Mouse (Mus musculus) testis, postnatal 14 days (tissue): ENCODE measurements around the gene Trmt1.
A peak's percentile ranks its signal among the peaks of the same experiment; 100 is the strongest.

Experiments
- DNase-seq: peaks from one replicate; pipeline ENCODE4 v3.0.0; 2021; ENCODE audit warnings: low spot score

The Trmt1 gene

GRCm38 (mm10) chr8:84709931-84710330 is 23.8 kb downstream of the Trmt1 start:
- DNase-seq, result no peak

DNA sequence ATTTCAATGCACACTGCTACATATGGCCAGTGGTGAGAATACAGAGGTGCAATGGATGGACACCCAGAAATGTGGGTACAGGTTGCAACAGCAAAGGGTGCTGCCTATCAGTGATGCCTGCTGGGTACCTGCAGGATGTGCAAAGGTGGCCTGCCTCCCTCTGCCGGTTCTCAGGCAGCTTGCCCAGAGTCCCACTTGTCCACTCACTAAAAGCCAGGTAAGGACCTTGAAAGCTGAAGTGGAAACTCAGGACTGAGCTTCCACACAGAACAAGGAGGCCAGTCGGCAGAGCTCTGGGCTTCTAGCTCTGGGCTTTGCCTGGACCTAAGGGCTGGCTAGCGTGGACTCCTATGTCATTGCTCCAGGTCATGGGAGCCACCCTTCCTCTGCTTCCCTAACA is 25.2 kb downstream of the Trmt1 start:
- DNase-seq, result no peak

DNA sequence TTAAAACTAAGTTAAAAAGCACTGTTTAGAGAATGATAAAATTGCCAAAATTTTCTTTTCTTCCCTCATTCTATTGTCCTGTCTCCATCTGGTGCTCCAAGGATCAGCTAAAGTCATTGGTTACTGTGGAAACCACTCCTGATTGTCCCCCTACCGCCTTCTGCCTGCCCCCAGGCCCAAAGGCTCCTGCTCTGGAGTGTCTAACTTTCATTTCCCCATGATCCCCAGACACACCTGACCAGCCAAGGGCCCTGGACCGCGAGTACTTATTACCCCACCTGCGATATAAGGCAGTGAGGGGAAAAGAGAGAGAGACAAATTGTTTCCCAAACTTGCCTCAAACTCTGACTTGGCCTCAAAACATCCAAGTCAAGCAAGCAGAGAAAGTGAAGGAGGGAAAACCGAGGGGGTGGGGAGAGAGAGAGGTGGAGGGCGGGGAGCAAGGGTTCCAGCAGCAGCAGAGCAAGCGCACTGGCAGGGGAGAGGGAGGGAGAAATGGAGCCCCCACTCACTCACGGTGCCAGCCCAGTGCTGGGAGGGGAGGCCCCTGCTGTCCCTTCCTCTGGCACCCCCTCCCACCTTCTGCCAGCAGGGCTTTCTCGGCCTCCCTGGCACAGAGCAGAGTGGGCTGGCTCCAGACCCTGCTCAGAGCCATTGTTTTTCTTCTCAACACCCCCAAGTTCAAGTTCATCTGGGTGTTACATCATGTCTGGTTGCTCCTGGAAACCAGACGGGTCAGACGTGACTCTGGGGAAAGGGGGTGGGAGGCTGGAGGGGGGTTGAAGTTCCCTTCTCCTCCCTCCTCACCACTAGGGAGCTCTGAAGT is 26.0 kb downstream of the Trmt1 start:
- no peak for DNase-seq

DNA sequence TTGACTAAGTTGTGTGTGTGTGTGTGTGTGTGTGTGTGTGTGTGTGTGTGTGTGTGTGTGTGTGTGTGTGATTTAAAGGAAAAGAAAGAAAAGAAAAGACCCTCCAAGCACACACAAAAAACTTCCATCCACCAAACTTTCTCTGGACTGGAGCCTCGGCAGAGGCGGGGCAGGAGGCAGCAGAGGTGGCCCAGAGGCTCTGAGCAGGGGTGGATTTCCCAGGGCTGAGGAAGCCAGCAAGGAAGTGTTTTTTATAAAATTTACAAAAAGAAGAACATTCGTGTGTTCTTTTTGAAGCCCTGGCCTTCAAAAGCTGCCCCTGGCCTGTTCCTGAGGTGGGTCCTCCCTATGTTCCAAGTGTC is 26.6 kb downstream of the Trmt1 start:
- DNase-seq, result no peak

DNA sequence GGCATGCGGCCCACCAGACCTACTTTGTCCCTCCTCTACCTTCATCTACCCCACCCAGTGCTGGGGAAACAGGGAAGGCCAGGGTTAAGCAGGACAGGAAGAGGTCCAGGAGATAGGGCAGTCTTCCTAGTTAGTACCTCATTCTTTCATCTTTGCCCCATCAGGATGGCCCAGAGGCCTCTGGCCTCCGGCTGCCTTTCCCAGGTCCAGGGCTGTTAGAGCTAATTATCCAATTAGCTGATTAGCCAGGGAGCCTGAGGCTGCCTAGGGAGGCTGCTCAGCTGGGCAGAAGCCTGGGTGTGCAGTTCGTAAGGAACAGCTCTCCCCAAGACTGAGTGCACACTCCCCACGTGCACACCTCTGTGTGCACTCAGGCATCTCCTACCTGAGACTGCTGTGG is 27.3 kb downstream of the Trmt1 start:
- no peak for DNase-seq

DNA sequence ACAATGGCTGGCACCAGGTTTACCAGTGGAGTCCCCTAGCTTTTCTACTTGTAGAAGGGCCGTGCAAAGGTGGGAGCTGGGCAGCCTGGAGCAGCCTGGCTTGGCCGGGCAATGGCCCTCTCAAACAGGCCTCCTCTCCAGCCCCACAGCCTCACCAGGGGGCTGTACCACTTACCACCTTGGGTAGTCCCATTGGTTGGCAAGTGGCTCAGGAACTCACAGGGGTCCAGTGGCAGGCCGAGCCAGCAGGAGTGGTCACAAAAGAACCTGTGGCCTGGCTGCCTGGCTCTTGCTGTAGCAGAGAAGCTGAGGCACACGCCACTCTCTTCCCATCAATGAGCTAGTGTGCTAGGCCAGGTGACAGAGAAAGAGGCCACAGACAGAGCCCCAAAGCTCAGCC is 28.1 kb downstream of the Trmt1 start:
- DNase-seq, result no peak

GRCm38 (mm10) chr8:84715893-84716468 is 29.9 kb downstream of the Trmt1 start:
- no peak for DNase-seq

GRCm38 (mm10) chr8:84716790-84717189 is 30.7 kb downstream of the Trmt1 start:
- no peak for DNase-seq

GRCm38 (mm10) chr8:84718476-84718875 is 32.4 kb downstream of the Trmt1 start:
- DNase-seq, result no peak

GRCm38 (mm10) chr8:84718959-84719690 is 33.0 kb downstream of the Trmt1 start:
- DNase-seq, result no peak

DNA sequence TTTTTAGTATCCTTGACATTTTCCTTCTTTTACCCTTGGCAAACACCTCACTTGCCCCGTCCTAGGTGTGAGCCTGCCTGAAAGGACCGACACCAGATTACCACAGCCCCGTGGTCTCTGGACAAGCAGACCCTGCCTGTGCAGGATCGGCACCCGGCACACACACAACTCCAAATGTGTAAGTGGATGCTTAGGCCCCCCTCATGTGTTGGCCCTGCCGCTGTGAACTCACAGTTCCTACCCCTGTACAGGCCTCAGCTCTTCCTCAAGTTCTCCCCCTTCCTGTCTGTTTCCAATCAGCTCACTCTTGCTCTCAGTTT is 36.4 kb downstream of the Trmt1 start:
- no peak for DNase-seq

- DNase-seq, result peak; percentile 74
Observed at GRCm38 (mm10) chr8:84722850-84723570, 36.9 kb downstream of the Trmt1 start, which contains the start of gene G430095P16Rik. Gene G430095P16Rik, plus strand, starts transcription at chr8:84723007.

DNA sequence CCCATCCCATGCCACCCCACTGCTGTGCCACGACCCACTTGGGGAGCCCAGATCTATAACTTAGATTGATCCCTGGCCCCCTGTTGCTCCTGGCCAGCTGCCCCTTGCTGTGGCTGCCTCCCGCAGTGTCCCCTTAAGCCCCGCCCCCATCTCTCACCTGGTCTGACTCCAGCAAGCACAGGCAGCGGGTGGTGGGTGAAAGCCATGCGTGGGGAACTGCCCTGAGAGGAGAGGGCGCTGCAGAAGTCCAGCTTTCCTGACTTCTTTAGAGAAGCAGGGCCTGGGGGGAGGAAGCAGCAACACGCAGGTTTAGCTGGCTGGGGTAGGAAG is 37.4 kb downstream of the Trmt1 start:
- DNase-seq, result no peak

- no peak for DNase-seq
Observed at GRCm38 (mm10) chr8:84724683-84725082, 38.6 kb downstream of the Trmt1 start.

DNA sequence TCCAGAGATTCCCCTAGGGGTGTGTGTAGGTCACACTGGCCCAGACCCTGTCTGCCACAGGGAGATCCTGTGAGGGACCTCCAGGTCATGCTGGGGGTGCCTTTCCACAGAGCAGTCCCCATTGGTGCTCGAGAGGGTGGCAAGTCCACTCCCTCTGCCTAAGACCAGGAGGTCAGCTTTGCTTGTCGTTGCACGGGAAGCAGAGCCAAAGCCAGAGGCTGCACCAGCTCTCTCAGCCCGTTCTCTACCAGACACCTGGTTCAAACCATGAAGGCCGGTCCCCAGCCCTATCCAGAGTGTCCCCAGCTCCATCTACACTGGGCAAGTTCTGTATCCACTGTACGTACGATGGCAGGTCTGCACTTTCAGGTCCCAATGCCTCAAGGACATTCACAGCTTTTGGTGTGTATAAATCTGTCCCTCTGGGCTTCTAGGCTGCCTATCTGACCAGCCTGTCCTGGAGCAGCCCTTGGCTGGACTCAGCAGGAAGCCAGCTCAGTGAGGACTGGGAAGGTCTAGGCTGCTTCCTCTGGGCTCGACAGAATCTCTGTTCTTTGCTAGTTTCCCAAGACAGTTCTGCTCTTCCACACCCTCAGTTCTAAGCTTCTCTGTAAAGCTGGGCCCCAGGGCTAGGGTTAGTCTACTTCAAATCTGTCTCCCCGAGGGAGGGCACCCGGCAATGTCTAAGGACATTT is 39.3 kb downstream of the Trmt1 start:
- no peak for DNase-seq

DNA sequence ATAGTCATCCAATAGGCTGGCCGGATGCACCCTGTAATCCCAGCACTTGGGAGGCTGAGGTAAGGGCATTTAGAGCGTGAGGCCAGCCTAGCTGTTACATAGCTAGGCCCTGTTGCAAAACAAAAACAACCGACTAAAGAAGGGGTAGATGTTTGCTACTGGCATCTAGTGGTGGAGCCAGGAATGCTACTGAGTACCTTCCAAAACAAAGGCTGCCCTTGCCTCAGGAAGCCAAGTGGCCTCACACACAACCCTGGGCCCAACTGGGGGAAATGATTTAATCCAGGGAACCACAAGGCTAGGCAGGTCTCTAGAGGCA is 39.8 kb downstream of the Trmt1 start:
- no peak for DNase-seq

GRCm38 (mm10) chr8:84728474-84728873 is 42.4 kb downstream of the Trmt1 start:
- no peak for DNase-seq

- DNase-seq, result no peak
Observed at GRCm38 (mm10) chr8:84729921-84730362, 43.8 kb downstream of the Trmt1 start.

GRCm38 (mm10) chr8:84730541-84731370 is 44.6 kb downstream of the Trmt1 start:
- peak; percentile 66 for DNase-seq

GRCm38 (mm10) chr8:84731371-84732177 is 45.5 kb downstream of the Trmt1 start:
- DNase-seq, result no peak
